ENCODE assay signal across 8 mouse cellular contexts in genomic region chr8:85379142-85379781, GRCm38 (mm10). TPM values are rescaled to one million over a fixed set of nuclear protein-coding genes. Genes with fewer than 3 reads are reported as not detected.
DNase-seq lines count a peak whose midpoint lies in the region; ATAC-seq and TF ChIP-seq lines count a peak whose summit lies in the region.

No protein-coding gene starts in this region.

- H3K27ac ChIP-seq in heart, embryonic 13.5 days (replicated peaks), result peak overlapping the region; percentile 99
- H3K27ac ChIP-seq in limb, embryonic 12.5 days, result peak overlapping the region; percentile 79

- DNase-seq in G1E (ENCODE audit: low spot score), result peak; percentile 59
- peak; percentile 84 for DNase-seq in c-Kit-positive CD71-positive TER-119-positive erythroid progenitor cells, embryonic 14.5 days (ENCODE audit: low spot score)
- DNase-seq in mesoderm, embryonic 11.5 days (ENCODE audit: low read depth, low spot score), result peak; percentile 15
- DNase-seq in cerebellum, adult 18-20 months, result no peak
- no peak for DNase-seq in cerebellum, adult 8-10 months
- no peak for DNase-seq in cerebellum, adult 11 months

- H3K36me3 ChIP-seq in G1E (replicated peaks), result peaks cover 31% of the 10 kb centered on the region
- H3K36me3 ChIP-seq in heart, embryonic 13.5 days, result no peaks in the 10 kb centered on the region
- H3K36me3 ChIP-seq in limb, embryonic 12.5 days, result no peaks in the 10 kb centered on the region

- H3K4me3 ChIP-seq in G1E (ENCODE audit: low read depth, low read length), result peak overlapping the region; percentile 72
- H3K4me3 ChIP-seq in heart, embryonic 13.5 days, result peak overlapping the region; percentile 48
- H3K4me3 ChIP-seq in limb, embryonic 12.5 days (replicated peaks), result no peak overlapping the region

- WGBS in heart, embryonic 13.5 days, result 11% methylated on average over 2 of the region's 2 CpGs
- 12% methylated on average over 2 of the region's 2 CpGs for WGBS in limb, embryonic 12.5 days

- peaks cover 81% of the 10 kb centered on the region for H3K4me1 ChIP-seq in G1E (ENCODE audit: insufficient read depth, low read depth, low read length)
- peaks cover 95% of the 10 kb centered on the region for H3K4me1 ChIP-seq in heart, embryonic 13.5 days
- H3K4me1 ChIP-seq in limb, embryonic 12.5 days (replicated peaks), result peaks cover 28% of the 10 kb centered on the region

- peak; percentile 46 for ATAC-seq in G1E (ENCODE audit: extremely low read depth, insufficient number of reproducible peaks, low FRiP score, poor library complexity, severe bottlenecking)
- peak; percentile 37; the same call in 1 of the 2 replicates for ATAC-seq in heart, embryonic 13.5 days (ENCODE audit: extremely low read depth, insufficient number of reproducible peaks, low FRiP score, low TSS enrichment)
- ATAC-seq in limb, embryonic 12.5 days (ENCODE audit: insufficient number of reproducible peaks, insufficient read depth, low FRiP score, low TSS enrichment, low read depth), result peak; percentile 63; the same call in 1 of the 2 replicates

- peak overlapping the region; percentile 72 for H3K4me2 ChIP-seq in heart, embryonic 13.5 days
- peak overlapping the region; percentile 13; the same call in 1 of the 2 replicates for H3K4me2 ChIP-seq in limb, embryonic 12.5 days

- no peak for TF ChIP-seq CTCF in G1E (IDR thresholded peaks at IDR 0.05; ENCODE audit: low read depth, low read length)

- H3K27me3 ChIP-seq in G1E (ENCODE audit: insufficient read depth, low read length), result no peaks in the 10 kb centered on the region
- no peaks in the 10 kb centered on the region for H3K27me3 ChIP-seq in heart, embryonic 13.5 days (replicated peaks)
- no peaks in the 10 kb centered on the region for H3K27me3 ChIP-seq in limb, embryonic 12.5 days

- peak overlapping the region; percentile 80 for H3K9ac ChIP-seq in heart, embryonic 13.5 days
- H3K9ac ChIP-seq in limb, embryonic 12.5 days (replicated peaks), result no peak overlapping the region

- H3K9me3 ChIP-seq in G1E (replicated peaks), result no peaks in the 10 kb centered on the region
- no peaks in the 10 kb centered on the region for H3K9me3 ChIP-seq in heart, embryonic 13.5 days
- H3K9me3 ChIP-seq in limb, embryonic 12.5 days, result no peaks in the 10 kb centered on the region

RNA-seq across cellular contexts. Expression of gene Mylk3, which starts 6.9 kb away (rescaled TPM):
- total RNA-seq in G1E (2014; fragmentation: Nextera tagmentation) (65.7 and 83.5 TPM in 2 replicates), G1E (2017) (148 and 163 TPM in 2 replicates)
- polyA plus RNA-seq in G1E (2012), result 78.4 and 96.6 TPM in 2 replicates
- 197 and 216 TPM in 2 replicates for polyA plus RNA-seq in heart, embryonic 13.5 days (2015; fragmentation: Nextera tagmentation; extraction: Ambion mirVana)
- polyA plus RNA-seq in limb, embryonic 12.5 days (2016; fragmentation: Nextera tagmentation; extraction: Ambion mirVana), result 2.2 and 2.4 TPM in 2 replicates

RNA-seq across cellular contexts. Expression of gene 4921524J17Rik, which starts 53.4 kb away (rescaled TPM):
- total RNA-seq in G1E (2014; fragmentation: Nextera tagmentation) (31.5 and 35.1 TPM in 2 replicates), G1E (2017) (24.8 and 40.8 TPM in 2 replicates)
- polyA plus RNA-seq in G1E (2012), result 27.1 and 28.5 TPM in 2 replicates
- 52.9 and 62.3 TPM in 2 replicates for polyA plus RNA-seq in heart, embryonic 13.5 days (2015; fragmentation: Nextera tagmentation; extraction: Ambion mirVana)
- polyA plus RNA-seq in limb, embryonic 12.5 days (2016; fragmentation: Nextera tagmentation; extraction: Ambion mirVana), result 53.5 TPM in 2 replicates

Comparison
In these comparisons a context has a peak if more than half of its experiments do, and no peak if none do; other contexts are left out.
1. DNase-seq: peak in G1E (single experiment), c-Kit-positive CD71-positive TER-119-positive erythroid progenitor cells, embryonic 14.5 days (single experiment) and mesoderm, embryonic 11.5 days (single experiment); none in cerebellum, adult 18-20 months (0 of 2), cerebellum, adult 8-10 months (single experiment) and cerebellum, adult 11 months (single experiment).
2. RNA of gene Mylk3, which starts 6.9 kb away (polyA plus RNA-seq): 197 to 216 TPM in heart, embryonic 13.5 days and 78.4 to 96.6 TPM in G1E; 2.2 to 2.4 TPM in limb, embryonic 12.5 days; every median in the first group is over 10 times any median in the second.
3. Peak in every context shown above with its lines, with median percentiles within 50 percentile points of each other: ATAC-seq.